Comparison of ENCODE assay signal across 8 mouse cellular contexts in genomic region chr4:142165835-142166701, GRCm38 (mm10).
A peak's percentile ranks its signal among the peaks of the same experiment; 100 is the strongest.
DNase-seq lines count a peak whose midpoint lies in the region; ATAC-seq and TF ChIP-seq lines count a peak whose summit lies in the region.
"Had no signal": no experiment of that assay in that cellular context is flagged by ENCODE, and none has a peak within 500 bp of the region (broad histone marks: within the 10 kb centered on the region; RNA-seq: fewer than 3 reads in every experiment).

No protein-coding gene starts in this region.

- peak; percentile 96 for DNase-seq in ES-CJ7 (ENCODE audit: low read depth, low spot score)
- peak; percentile 96 for DNase-seq in ZHBTc4 (ENCODE audit: low read depth, low spot score)
- peak; percentile 84 to 89 for DNase-seq in heart, adult 2 months
- DNase-seq in kidney, postnatal 0 days (ENCODE audit: low spot score), result peak; percentile 63
- peak; percentile 83 for DNase-seq in lung, postnatal 25 days (ENCODE audit: low spot score)
- no peak for DNase-seq in cerebellum, postnatal 4 days (ENCODE audit: low spot score in 2 of 2)
- no peak for DNase-seq in B cell, adult 2 months

- peak overlapping the region; percentile 20 for H3K9ac ChIP-seq in heart, adult 2 months (ENCODE audit: low read depth, low read length)
- H3K9ac ChIP-seq in kidney, postnatal 0 days (ENCODE audit: low read depth, low read length), result no peak overlapping the region

- no peaks in the 10 kb centered on the region for H3K79me2 ChIP-seq in heart, adult 2 months (replicated peaks; ENCODE audit: control insufficient read depth, insufficient read depth, low read length)

- TF ChIP-seq EP300 in heart, adult 2 months (IDR thresholded peaks at IDR 0.05; ENCODE audit: insufficient read depth, low read depth, low read length), result peak; percentile 97

- no peak for ATAC-seq in kidney, postnatal 0 days (replicated peaks; ENCODE audit: low FRiP score, low read depth)

- peak overlapping the region; percentile 95 for H3K27ac ChIP-seq in heart, adult 2 months
- peak overlapping the region; percentile 61 for H3K27ac ChIP-seq in kidney, postnatal 0 days

- no peak overlapping the region; the same call in 1 of the 2 replicates for H3K4me3 ChIP-seq in heart, adult 2 months
- H3K4me3 ChIP-seq in kidney, postnatal 0 days (replicated peaks; ENCODE audit: low read depth, low read length), result no peak overlapping the region
- H3K4me3 ChIP-seq: erythroblast, embryonic 14.5 days had no signal

- no peak overlapping the region for H3K4me2 ChIP-seq in kidney, postnatal 0 days (ENCODE audit: low read length)

- H3K36me3 ChIP-seq in heart, adult 2 months (ENCODE audit: control insufficient read depth, insufficient read depth, low read length), result no peaks in the 10 kb centered on the region
- H3K36me3 ChIP-seq in kidney, postnatal 0 days (ENCODE audit: insufficient read depth, low read length), result no peaks in the 10 kb centered on the region

- TF ChIP-seq POLR2A in heart, adult 2 months (IDR thresholded peaks at IDR 0.05; ENCODE audit: insufficient read depth, low read depth, low read length), result no peak

- no peaks in the 10 kb centered on the region for H3K9me3 ChIP-seq in kidney, postnatal 0 days (replicated peaks; ENCODE audit: low read length)

- peak; percentile 14 for TF ChIP-seq CTCF in heart, adult 2 months (IDR thresholded peaks at IDR 0.05)
- no peak for TF ChIP-seq CTCF in kidney, postnatal 0 days (IDR thresholded peaks at IDR 0.05; ENCODE audit: low read depth)

- no peaks in the 10 kb centered on the region for H3K27me3 ChIP-seq in heart, adult 2 months (ENCODE audit: control insufficient read depth, insufficient read depth, low read length)
- no peaks in the 10 kb centered on the region for H3K27me3 ChIP-seq in kidney, postnatal 0 days (ENCODE audit: insufficient read depth, low read length)

- H3K4me1 ChIP-seq in heart, adult 2 months (ENCODE audit: control insufficient read depth, insufficient read depth, low read length), result peaks cover 7% of the 10 kb centered on the region
- 0 out of 2 replicates have a peak, but pooled peaks cover 15% of the 10 kb centered on the region for H3K4me1 ChIP-seq in kidney, postnatal 0 days (replicated peaks; ENCODE audit: insufficient read depth, low read length)

- intact Hi-C loops in heart, adult 2 months (cut with DNase I), result loop anchor here (1.0 to 2.0 kb wide), 2 partner anchors 13 to 73 kb away; partner anchors contain the start of gene Kazn

- WGBS in heart, adult 2 months, result 8% methylated on average over 18 of the region's 18 CpGs
- WGBS in kidney, postnatal 0 days, result 23% methylated on average over 18 of the region's 18 CpGs

Comparison
In these comparisons a context has a peak if more than half of its experiments do, and no peak if none do; other contexts are left out.
1. DNase-seq: peak in ES-CJ7 (single experiment), ZHBTc4 (single experiment), heart, adult 2 months (2 of 2), kidney, postnatal 0 days (single experiment) and lung, postnatal 25 days (single experiment); none in cerebellum, postnatal 4 days (0 of 2) and B cell, adult 2 months (0 of 2).